Mouse (Mus musculus) myocyte (in vitro differentiated cells): Measurements from ENCODE around the gene 3110040M04Rik. TPM values are rescaled to one million over a fixed set of nuclear protein-coding genes. Genes with fewer than 3 reads are reported as not detected.

Experiments
- H3K27me3 ChIP-seq: one replicate; pipeline ENCODE4 v1.6.1; 2011; ENCODE audit not compliant: control insufficient read depth, insufficient read depth, insufficient read length
- H3K36me3 ChIP-seq: one replicate; pipeline ENCODE4 v1.6.1; 2011; ENCODE audit not compliant: control insufficient read depth, insufficient read depth
- H3K4me2 ChIP-seq: one replicate; pipeline ENCODE4 v1.6.1; 2011; ENCODE audit warnings: low read depth, control low read depth
- H3K4me3 ChIP-seq: one replicate; pipeline ENCODE4 v1.5.1; 2011; ENCODE audit warnings: mild to moderate bottlenecking, control low read depth, moderate library complexity
- H3K79me2 ChIP-seq: one replicate; pipeline ENCODE4 v1.6.1; 2011; ENCODE audit not compliant: control insufficient read depth, insufficient read depth
- H3ac ChIP-seq: one replicate; pipeline ENCODE4 v1.6.1; 2011; ENCODE audit not compliant: control insufficient read depth, insufficient read length
- CEBPB ChIP-seq: IDR thresholded peaks from 2 replicates; pipeline ENCODE4 v1.6.1; 2011; ENCODE audit warnings: mild to moderate bottlenecking, moderate library complexity; ENCODE audit not compliant: poor library complexity, insufficient read depth, severe bottlenecking
- E2F4 ChIP-seq: IDR thresholded peaks from one replicate; pipeline ENCODE4 v1.6.1; 2011; ENCODE audit warnings: mild to moderate bottlenecking, control low read depth, moderate library complexity; ENCODE audit not compliant: insufficient read depth
- MAX ChIP-seq: IDR thresholded peaks from one replicate; pipeline ENCODE4 v1.6.1; 2011; ENCODE audit warnings: low read depth, mild to moderate bottlenecking, control low read depth
- MYOD1 ChIP-seq, 3 experiments: IDR thresholded peaks; one replicate each; pipeline ENCODE4 v1.6.1; 2011; ENCODE audit warnings: control low read depth in 2 of 3, low read depth in 2 of 3, mild to moderate bottlenecking in 2 of 3, moderate library complexity in 1 of 3; ENCODE audit not compliant: insufficient read length in 2 of 3, control insufficient read depth in 1 of 3
- MYOG ChIP-seq, 3 experiments: IDR thresholded peaks; one replicate each; pipeline ENCODE4 v1.6.1; 2011; ENCODE audit warnings: control low read depth in 2 of 3, low read depth in 2 of 3, mild to moderate bottlenecking in 2 of 3; ENCODE audit not compliant: insufficient read length in 2 of 3, control insufficient read depth in 1 of 3, insufficient read depth in 1 of 3
- POLR2A ChIP-seq: IDR thresholded peaks from one replicate; pipeline ENCODE4 v1.6.1; 2011; ENCODE audit warnings: low read depth, mild to moderate bottlenecking, control low read depth, moderate library complexity; ENCODE audit not compliant: insufficient read length
- POLR2AphosphoS2 ChIP-seq: IDR thresholded peaks from one replicate; pipeline ENCODE4 v1.6.1; 2011; ENCODE audit warnings: low read depth, control low read depth; ENCODE audit not compliant: insufficient read length
- REST ChIP-seq: IDR thresholded peaks from one replicate; pipeline ENCODE4 v1.6.1; 2011; ENCODE audit warnings: mild to moderate bottlenecking, control low read depth, moderate library complexity; ENCODE audit not compliant: insufficient read depth, insufficient read length
- SRF ChIP-seq: IDR thresholded peaks from one replicate; pipeline ENCODE4 v1.6.1; 2011; ENCODE audit warnings: low read depth; ENCODE audit not compliant: control insufficient read depth, insufficient read length
- TCF12 ChIP-seq: IDR thresholded peaks from one replicate; pipeline ENCODE4 v1.6.1; 2011; ENCODE audit warnings: mild to moderate bottlenecking, control low read depth; ENCODE audit not compliant: poor library complexity, insufficient read depth, severe bottlenecking
- TCF3 ChIP-seq: IDR thresholded peaks from one replicate; pipeline ENCODE4 v1.6.1; 2011; ENCODE audit warnings: low read depth, control low read depth; ENCODE audit not compliant: insufficient read length
- USF1 ChIP-seq: IDR thresholded peaks from one replicate; pipeline ENCODE4 v1.6.1; 2011; ENCODE audit warnings: low read depth, mild to moderate bottlenecking, control low read depth, moderate library complexity
- polyA plus RNA-seq: library from polyadenylated mRNA; unstranded; fragments of >200 nt; fragmentation: generic; extraction: Trizol; gene quantifications from one replicate; pipeline ENCODE4 v1.2.1, GENCODE M21; 2012; ENCODE audit warnings: missing spikeins

3110040M04Rik gene
- polyA plus RNA-seq, 1 experiment = 0.30 TPM

DNA sequence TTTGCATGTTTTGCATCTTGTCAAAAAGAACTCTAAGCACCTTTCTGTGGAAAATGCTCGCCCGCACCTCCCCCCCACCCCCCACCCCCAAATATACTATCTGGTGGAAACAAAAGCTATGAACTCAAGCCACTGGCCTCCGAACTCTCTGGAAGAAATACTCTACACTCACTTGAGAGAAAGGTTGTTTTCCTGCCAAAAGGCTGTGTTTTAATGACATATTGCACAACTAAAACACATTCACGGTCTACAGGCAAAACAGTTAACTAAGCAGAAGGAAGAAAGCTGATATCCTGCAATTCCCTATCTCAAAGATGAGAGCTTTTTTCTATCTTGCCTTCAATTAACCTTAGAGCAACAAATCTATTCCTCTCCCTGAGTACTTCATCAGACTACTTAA is 39.4 kb downstream of the 3110040M04Rik start:
- Histone ChIP-seq H3K36me3 (peaks cover 35% of the 10 kb centered on the region), H3ac (no peak overlapping the region), H3K79me2 (no peaks in the 10 kb centered on the region), H3K4me2 (no peak overlapping the region), H3K4me3 (no peak overlapping the region), H3K27me3 (no peaks in the 10 kb centered on the region)
- TF ChIP-seq POLR2AphosphoS2 (no peak), MYOG (IDR thresholded peaks at IDR 0.05; ENCODE audit: control insufficient read depth in 1 of 3, insufficient read depth in 1 of 3, insufficient read length in 2 of 3, low read depth in 2 of 3) (no peak), TCF12 (no peak), E2F4 (no peak), SRF (no peak), REST (no peak), MYOD1 (IDR thresholded peaks at IDR 0.05; ENCODE audit: control insufficient read depth in 1 of 3, insufficient read length in 2 of 3, low read depth in 2 of 3) (no peak), MAX (no peak), POLR2A (no peak), CEBPB (no peak), USF1 (no peak), TCF3 (no peak)

DNA sequence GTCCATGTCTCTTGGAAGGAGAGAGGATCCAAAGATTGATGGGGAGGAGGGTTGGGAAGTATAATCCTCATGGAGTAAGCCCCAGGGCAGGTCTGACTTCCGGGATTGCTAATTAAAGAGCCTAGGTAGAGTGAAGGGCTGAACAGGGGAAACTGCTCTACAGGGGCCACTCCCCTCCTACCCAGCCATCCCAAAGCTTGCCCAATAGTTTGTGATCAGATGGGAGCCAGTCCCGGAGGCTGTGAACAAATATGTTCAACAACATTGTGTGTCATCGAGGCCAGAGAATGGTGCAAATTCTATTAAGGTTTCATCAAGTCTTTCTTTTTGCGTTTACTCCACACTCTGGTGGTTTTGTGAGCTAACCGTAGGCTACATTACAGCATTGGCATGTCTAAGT is 40.1 kb downstream of the 3110040M04Rik start:
- Histone ChIP-seq H3K4me3 (no peak overlapping the region), H3K36me3 (peaks cover 37% of the 10 kb centered on the region), H3K4me2 (no peak overlapping the region), H3K27me3 (no peaks in the 10 kb centered on the region), H3ac (no peak overlapping the region), H3K79me2 (peaks cover 4% of the 10 kb centered on the region)
- TF ChIP-seq CEBPB = no peak
- no peak for TF ChIP-seq E2F4
- TF ChIP-seq POLR2AphosphoS2 = no peak
- no peak for TF ChIP-seq USF1
- TF ChIP-seq POLR2A = no peak
- no peak for TF ChIP-seq REST
- TF ChIP-seq TCF12 = no peak
- TF ChIP-seq MYOD1 (IDR thresholded peaks at IDR 0.05; ENCODE audit: control insufficient read depth in 1 of 3, insufficient read length in 2 of 3, low read depth in 2 of 3) = no peak
- no peak for TF ChIP-seq SRF
- TF ChIP-seq MAX = no peak
- no peak for TF ChIP-seq MYOG (IDR thresholded peaks at IDR 0.05; ENCODE audit: control insufficient read depth in 1 of 3, insufficient read depth in 1 of 3, insufficient read length in 2 of 3, low read depth in 2 of 3)
- no peak for TF ChIP-seq TCF3

DNA sequence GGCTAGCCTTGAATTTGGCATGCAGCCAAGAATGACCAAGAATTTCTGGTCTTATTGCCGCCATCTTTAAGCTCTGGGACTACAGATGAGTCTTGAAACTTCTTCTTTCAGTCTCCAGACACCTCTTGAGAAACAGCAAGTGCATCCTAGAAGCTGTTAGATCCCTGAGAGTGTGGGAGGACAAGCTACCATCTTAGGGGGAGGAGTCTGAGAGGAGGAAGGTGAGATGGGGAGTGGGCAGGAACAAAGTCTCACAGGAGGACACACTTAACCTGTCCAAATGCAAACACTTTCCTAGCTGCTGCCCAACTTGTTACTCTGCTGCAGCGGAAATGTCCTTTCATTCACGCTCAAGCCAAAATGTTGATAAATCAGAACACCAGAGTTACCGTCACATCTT is 40.8 kb downstream of the 3110040M04Rik start:
- Histone ChIP-seq H3K4me3 (no peak overlapping the region), H3ac (no peak overlapping the region), H3K79me2 (peaks cover 12% of the 10 kb centered on the region), H3K27me3 (no peaks in the 10 kb centered on the region), H3K36me3 (peaks cover 37% of the 10 kb centered on the region), H3K4me2 (no peak overlapping the region)
- TF ChIP-seq MAX = no peak

DNA sequence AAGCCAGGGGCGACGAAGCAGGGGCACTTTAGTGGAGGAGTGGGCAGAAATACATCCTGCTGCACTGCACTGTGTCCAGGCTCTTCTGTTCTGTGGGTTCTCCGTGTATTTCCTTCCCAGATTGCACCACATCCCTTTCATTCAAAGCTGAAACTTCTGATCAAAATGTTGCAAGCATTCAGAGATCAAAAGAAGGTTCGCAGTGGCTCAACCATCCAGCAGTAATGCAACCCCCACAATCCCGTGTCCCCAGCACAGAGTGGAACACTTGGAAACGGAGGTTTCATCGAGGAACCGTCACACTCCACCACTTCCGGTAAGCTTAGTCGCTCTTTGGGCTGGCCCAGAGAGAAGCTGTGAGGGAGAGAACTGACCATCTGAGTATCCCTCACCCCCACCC is 41.2 kb downstream of the 3110040M04Rik start:
- Histone ChIP-seq H3K36me3 (peaks cover 37% of the 10 kb centered on the region), H3K4me2 (no peak overlapping the region), H3K79me2 (peaks cover 16% of the 10 kb centered on the region), H3K4me3 (no peak overlapping the region), H3K27me3 (no peaks in the 10 kb centered on the region), H3ac (no peak overlapping the region)
- no peak for TF ChIP-seq CEBPB
- TF ChIP-seq USF1 = no peak
- TF ChIP-seq REST = no peak
- TF ChIP-seq POLR2AphosphoS2 = no peak
- TF ChIP-seq MYOD1 (IDR thresholded peaks at IDR 0.05; ENCODE audit: control insufficient read depth in 1 of 3, insufficient read length in 2 of 3, low read depth in 2 of 3) = no peak
- TF ChIP-seq TCF12 = no peak
- TF ChIP-seq E2F4 = no peak
- no peak for TF ChIP-seq POLR2A
- TF ChIP-seq MYOG (IDR thresholded peaks at IDR 0.05; ENCODE audit: control insufficient read depth in 1 of 3, insufficient read depth in 1 of 3, insufficient read length in 2 of 3, low read depth in 2 of 3) = no peak
- no peak for TF ChIP-seq SRF
- TF ChIP-seq TCF3 = no peak
- TF ChIP-seq MAX = no peak

DNA sequence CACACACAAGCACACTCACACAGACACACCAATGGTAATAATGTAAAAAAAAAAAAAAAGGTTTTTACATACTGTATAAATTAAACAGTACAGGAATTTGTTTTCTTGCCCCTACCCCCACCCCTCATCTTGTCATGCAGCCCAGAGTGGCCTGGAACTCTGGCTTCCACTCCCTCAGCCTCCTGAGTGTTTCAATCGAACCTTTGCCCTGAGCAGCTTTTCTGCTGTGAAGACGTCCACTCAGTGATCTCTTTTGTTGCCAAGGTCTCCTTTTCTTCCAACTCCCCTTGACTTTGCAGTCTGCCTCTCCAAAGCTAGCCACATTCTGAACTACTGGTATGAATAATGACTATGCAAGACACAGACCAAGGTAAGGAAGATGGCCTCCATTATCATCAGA is 41.9 kb downstream of the 3110040M04Rik start:
- Histone ChIP-seq H3K4me2 (no peak overlapping the region), H3K27me3 (no peaks in the 10 kb centered on the region), H3K4me3 (no peak overlapping the region), H3K36me3 (peaks cover 37% of the 10 kb centered on the region), H3ac (no peak overlapping the region), H3K79me2 (peaks cover 16% of the 10 kb centered on the region)
- TF ChIP-seq MYOG (IDR thresholded peaks at IDR 0.05; ENCODE audit: control insufficient read depth in 1 of 3, insufficient read depth in 1 of 3, insufficient read length in 2 of 3, low read depth in 2 of 3) (no peak), MYOD1 (IDR thresholded peaks at IDR 0.05; ENCODE audit: control insufficient read depth in 1 of 3, insufficient read length in 2 of 3, low read depth in 2 of 3) (no peak), E2F4 (no peak), REST (no peak), POLR2A (no peak), SRF (no peak), CEBPB (no peak), POLR2AphosphoS2 (no peak), MAX (no peak), TCF3 (no peak), TCF12 (no peak), USF1 (no peak)
